Mouse (Mus musculus) mouse embryonic stem cell (cell line): ENCODE measurements around the gene Myh13.

Source experiments
- in situ Hi-C, 2 experiments: fragments of 300-500 bp; cut with MboI; formaldehyde crosslinking; loops; 1 replicate in 1 of 2; 3 replicates in 1 of 2; pipeline ENCODE4 v1.14.3; 2019 to 2020; ENCODE audit warnings: low sequenced_read_pairs in 2 of 2, low pct_unique_long_range_greater_than_20kb in 1 of 2, mixed read lengths in 1 of 2; ENCODE audit not compliant: unreplicated experiment in 1 of 2

The Myh13 gene

DNA sequence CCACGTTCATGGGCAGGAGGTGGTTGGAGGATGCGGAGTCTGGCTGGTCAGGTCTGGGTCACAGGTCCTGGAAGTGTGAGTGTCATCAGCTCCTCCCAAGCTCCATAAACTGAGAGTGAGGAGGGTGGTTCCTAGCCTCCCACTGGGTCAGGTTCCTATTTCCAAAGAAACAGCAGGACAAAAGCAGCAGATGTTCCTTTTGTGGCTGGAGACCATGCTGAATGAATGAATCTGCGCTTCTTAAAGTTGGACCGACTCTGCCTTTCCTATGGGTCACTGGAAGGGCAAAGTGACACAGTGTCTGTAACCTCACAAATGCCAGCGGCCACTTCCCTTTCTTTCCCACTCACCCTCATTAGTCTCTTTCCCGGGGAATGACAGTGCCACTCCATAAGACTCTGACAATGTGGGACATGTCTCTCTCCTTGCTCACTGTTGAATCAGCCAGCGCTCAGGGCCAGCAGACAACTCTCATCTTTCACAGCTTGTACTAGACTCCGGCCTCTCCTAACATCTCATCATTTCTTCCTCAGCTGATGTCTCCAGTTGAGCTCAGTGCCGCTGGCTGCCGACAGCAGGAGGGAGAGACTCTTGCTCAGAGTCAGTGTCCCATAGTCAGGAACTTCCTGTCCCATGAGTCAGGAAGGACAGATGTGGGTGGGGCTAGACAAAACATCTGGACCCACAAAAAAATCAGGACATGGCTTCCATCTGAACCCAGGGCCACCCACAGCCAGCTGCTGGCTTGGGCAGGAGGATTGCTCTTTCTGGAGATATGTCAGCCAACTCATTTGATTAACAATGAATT is 58.4 kb downstream of the Myh13 start:
- in situ Hi-C loops = no loop called here

- in situ Hi-C loops = no loop called here
These were observed 60.4 kb downstream of the Myh13 start for GRCm38 (mm10) chr11:67381833-67382232.

GRCm38 (mm10) chr11:67384653-67385052 is 63.2 kb downstream of the Myh13 start:
- in situ Hi-C loops = no loop called here

GRCm38 (mm10) chr11:67386815-67387415 is 65.5 kb downstream of the Myh13 start:
- in situ Hi-C loops = no loop called here

- in situ Hi-C loops = no loop called here
These were observed 69.4 kb downstream of the Myh13 start for GRCm38 (mm10) chr11:67390679-67391384.

DNA sequence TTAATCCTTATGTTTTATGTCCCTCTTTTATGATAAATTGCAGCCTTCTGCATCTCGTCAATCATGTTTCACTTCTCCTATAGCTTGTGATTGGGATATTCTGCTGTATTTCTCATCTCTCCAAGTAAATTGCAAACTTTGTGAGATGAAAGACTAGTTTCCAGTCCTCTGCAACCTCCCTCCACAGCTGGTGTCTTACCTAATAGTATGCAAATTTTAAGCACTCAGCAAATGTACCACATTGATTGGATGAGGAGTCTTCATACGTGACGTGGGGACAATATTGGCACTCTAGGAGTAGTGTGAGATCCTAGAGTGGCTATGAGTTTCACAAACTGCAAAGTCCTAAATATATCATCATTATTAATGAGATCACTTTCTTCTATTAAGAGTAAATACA is 70.9 kb downstream of the Myh13 start:
- in situ Hi-C loops = no loop called here

GRCm38 (mm10) chr11:67400956-67401355 is 79.5 kb downstream of the Myh13 start:
- in situ Hi-C loops = no loop called here

DNA sequence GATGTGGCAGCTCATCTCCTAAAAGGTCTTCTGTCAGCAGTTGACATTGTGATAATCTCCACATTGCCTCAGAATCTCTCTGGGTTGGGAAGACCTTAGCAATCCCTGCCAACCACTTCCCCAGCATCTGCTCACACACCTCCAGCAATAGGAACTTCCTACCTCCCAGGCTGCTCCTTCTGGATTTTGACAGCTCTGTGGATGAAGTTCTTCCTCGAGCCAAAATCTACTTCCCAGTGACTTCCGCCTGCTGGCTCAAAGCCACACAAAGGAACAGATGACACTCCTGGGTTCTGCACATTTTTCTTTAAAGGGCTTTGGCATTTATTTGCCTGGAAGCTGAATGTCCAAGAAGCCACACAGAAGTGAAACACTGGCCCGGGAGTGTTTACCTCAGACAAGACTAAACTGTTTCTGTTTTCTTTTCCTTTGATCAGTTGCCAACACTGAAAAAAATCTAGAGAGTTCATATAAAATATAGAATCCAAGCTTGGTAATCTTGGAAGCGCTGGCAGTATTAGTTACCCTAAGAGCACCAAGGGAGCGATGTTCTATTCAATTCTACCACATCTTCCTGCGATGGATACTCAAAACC is 93.0 kb downstream of the Myh13 start:
- in situ Hi-C loops = no loop called here
